Mouse (Mus musculus) kidney, postnatal 36 days (tissue): Measurements from ENCODE around the gene C1ql4.
"Not testable (repeated sequence)": the region's sequence is repeated elsewhere in the genome, so short reads cannot be mapped to it uniquely, and the experiment has no call there.

ENCODE experiments used
- DNase-seq, 2 experiments: peaks; one replicate each; pipeline ENCODE4 v3.0.0; 2021 to 2022; ENCODE audit warnings: mixed read lengths in 2 of 2

The C1ql4 gene

GRCm38 (mm10) chr15:99097840-99098492 lies 10.3 kb upstream of the C1ql4 start:
- DNase-seq: peak in 1 of 2 experiments; percentile 77

GRCm38 (mm10) chr15:99096831-99097500 lies 9.3 kb upstream of the C1ql4 start:
- peak; percentile 62 to 85 for DNase-seq

- DNase-seq: peak in 1 of 2 experiments; percentile 73
Measured at GRCm38 (mm10) chr15:99096061-99096793, 8.6 kb upstream of the C1ql4 start.

GRCm38 (mm10) chr15:99095356-99095755 lies 7.7 kb upstream of the C1ql4 start:
- DNase-seq: no peak

DNA sequence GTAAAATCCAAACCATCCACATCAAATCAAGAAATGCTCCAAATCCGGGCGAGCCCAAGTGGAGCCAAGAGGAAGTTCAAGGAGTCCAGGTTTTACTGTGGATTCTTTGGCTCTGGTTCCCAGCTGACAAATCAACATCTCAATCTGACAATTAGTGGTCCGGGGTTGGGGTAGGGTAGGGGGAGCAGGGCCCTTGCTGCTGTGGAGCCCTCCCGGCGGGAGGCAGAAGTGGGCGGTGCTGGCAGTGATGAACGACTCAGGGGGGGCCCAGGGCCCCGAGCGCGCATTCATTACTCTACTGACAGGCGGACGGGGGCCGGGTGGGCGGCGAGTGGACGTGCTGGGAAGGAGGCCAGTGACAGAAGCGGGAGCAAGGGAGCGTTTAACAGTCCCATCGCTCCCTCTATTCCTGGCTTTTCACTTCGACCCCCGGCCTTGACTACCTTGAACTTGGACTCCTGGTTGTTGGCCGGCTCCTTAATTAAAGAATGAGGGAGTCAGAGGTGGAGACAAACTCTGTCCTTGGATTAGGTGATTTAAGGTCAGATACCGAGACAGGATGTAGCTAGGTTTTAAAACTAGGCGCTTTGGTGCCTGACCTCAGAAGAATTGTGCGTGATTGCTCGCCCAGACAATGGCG lies 7.1 kb upstream of the C1ql4 start:
- DNase-seq: no peak

DNA sequence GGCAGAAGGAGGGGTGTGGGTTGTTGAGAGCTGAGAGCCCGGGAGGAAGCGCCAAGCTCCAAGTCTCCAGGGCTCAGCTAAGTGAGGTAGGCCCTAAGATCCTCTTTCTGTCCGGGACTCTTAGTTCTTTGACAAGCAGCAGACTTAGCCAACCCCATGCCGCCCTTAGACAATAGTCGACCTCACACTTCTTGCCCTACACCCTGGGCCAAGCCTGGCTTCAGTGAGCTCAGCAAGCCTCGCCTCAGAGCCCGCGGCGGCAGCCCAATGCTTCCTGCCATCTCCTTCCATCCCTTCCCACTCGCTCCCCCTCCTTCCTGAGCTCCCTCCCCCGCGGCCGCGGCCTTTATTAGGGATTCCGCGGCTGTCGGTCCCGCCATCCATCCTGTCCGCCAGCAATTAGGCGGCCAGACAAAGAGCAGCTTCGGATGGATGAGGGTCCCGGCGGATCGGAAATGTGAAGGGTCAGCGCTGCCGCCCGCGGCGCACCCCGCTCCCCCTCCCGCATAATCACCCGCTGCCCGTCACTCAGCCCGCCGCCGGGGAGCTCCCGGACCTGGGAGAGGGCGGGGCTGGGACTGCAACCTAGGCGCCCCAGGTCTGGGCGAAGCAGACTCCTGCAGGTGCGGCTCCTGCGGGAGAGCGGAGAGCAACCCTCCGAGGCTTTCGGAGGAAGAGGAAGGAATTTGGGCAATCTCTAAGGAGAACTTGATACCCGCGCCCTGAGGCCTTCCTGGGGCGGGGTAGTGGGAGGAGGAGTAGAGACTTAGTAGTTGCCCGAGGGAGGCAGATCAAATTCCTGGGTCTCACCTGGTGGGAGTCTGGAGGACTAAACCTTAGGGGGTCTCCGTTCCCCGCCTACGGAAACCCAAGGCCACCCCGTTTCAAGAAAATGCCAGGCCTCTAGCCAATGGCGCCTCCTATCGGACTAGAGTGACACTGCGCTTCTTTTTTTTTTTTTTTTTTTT lies 6.0 kb upstream of the C1ql4 start:
- peak in 1 of 2 experiments; percentile 58 for DNase-seq

- no peak for DNase-seq
Measured at GRCm38 (mm10) chr15:99092870-99093269, 5.3 kb upstream of the C1ql4 start, which contains the start of gene Dnajc22. TSS of gene Dnajc22 (plus strand) at chr15:99093170.

GRCm38 (mm10) chr15:99089069-99089468 lies 1.5 kb upstream of the C1ql4 start:
- DNase-seq: no peak

GRCm38 (mm10) chr15:99088292-99088691 lies 675 bp upstream of the C1ql4 start:
- DNase-seq: peak; percentile 74 to 89

- peak; percentile 44 to 65 for DNase-seq
Measured at GRCm38 (mm10) chr15:99085997-99086396, 1.6 kb downstream of the C1ql4 start.

DNA sequence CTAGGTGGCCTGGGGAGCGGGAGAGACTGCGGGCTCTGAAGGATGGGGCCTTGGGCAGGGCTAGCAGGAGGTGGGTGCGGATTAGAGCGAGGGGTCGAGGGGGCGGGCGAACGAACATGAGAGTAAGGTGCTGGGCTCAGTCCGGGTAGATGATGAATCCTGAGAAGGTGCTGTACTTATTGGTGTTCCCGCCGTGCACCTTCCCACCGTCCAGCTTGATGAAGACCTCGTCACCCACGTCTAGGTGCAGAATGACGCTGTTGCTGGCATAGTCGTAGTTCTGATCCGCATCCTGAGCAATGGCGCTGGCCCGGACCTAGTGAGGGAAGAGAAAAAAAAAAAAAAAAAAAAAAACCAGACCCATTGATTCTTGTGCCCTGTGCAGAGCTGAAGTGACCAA lies 3.0 kb downstream of the C1ql4 start:
- no peak for DNase-seq

DNA sequence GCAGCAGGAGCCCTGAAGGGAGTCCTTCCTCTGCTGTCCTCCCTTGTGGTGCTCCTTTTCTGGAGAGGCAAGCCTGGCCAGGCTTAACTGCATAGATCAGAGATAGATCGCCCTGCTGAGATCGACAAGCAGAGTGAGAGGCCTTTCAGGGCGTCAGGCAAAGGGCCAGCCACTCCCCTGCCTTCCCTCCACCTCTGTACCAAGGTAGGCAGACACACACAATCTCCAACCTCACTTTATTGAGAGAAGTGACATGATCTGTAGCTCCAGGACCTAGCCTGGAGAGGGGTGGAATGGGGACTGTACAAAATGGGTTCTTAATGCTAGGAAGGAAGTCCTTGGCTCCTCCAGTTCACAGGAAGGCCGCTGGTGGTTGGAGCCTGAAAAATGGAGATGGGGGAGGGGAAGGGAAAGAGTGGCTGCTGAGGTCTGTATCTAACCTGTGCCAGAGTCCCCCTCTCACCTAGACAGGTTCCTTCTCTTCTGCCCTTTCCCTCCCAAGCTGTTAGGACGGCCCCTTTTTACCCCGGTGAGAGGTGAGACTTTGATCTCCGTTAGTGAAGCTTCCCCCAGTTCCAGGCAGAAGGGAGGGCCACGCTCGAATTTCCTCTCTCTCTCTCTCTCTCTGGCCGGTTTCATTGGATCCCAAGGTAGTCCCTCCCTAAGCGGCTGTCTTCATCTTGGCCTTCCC lies 3.6 kb downstream of the C1ql4 start:
- peak; percentile 55 to 62 for DNase-seq

GRCm38 (mm10) chr15:99083258-99083657 lies 4.4 kb downstream of the C1ql4 start:
- peak; percentile 57 to 86 for DNase-seq

DNA sequence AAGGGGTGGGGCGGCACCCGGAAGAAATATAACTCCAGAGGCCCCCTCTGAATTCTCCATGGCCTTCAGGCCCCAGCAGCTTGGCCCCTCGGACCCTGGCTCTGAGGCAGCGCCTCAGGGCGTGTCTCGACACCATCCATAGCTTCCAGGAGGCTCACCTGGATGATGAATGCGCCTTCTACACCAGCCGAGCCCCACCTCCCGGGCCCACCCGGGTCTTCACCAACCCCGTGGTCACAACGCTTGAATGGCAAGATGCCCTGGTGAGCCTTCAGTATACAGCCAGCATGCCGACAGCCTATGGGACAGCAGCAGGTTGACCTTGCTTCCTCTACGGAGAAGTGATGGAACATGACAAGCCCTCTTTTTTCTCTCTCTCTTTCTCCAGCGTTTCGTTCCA lies 4.8 kb downstream of the C1ql4 start:
- no peak for DNase-seq

DNA sequence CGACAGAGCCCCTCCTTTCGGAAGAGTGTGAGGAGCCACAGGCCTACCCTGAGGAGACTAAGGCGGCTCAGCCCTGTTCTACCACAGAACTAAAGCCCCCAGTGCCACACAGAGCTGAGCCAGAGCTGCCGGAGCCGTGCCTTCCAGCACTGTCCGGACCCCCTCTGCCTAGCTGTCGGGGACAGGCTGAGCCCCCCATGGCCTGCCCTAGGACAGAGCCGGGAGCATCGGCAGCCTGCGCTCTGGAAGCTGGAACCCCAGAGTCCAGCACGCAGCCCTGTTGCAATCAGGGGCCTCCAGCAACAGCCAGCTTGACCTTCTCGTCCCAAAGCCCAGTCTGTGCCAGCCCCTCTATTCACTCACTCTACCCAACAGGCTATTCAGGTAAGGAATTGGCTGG lies 5.3 kb downstream of the C1ql4 start:
- no peak for DNase-seq

GRCm38 (mm10) chr15:99079804-99080203 lies 7.8 kb downstream of the C1ql4 start:
- no peak for DNase-seq

- no peak for DNase-seq
Measured at GRCm38 (mm10) chr15:99078181-99078910, 9.3 kb downstream of the C1ql4 start.

DNA sequence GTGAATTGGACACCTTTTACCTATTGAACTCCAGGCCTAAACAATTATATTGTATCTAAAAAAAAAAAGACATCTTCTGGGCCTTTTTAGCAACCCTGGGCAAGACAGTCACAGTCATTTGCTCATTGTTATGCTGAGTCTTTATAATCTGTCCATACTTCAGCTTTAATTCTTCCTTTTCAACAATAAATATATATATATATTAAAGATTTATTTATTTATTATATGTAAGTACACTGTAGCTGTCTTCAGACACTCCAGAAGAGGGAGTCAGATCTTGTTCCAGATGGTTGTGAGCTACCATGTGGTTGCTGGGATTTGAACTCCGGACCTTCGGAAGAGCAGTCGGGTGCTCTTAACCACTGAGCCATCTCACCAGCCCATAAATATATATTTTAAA lies 11.6 kb downstream of the C1ql4 start:
- not testable (repeated sequence) for DNase-seq

GRCm38 (mm10) chr15:99074600-99075333 lies 12.8 kb downstream of the C1ql4 start:
- DNase-seq: peak; percentile 99
